Mouse (Mus musculus) erythroblast, adult 5-6 weeks (primary cell): Measurements from ENCODE around the gene Creb5. TPM values are rescaled to one million over a fixed set of nuclear protein-coding genes. Genes with fewer than 3 reads are reported as not detected.

ENCODE experiments used
- ATAC-seq: replicated peaks from 2 replicates; pipeline ENCODE4 v1.8.0; 2016; ENCODE audit warnings: moderate number of reproducible peaks, mild to moderate bottlenecking, moderate TSS enrichment, inconsistent platforms; ENCODE audit not compliant: poor library complexity, low FRiP score, severe bottlenecking
- total RNA-seq, 2 experiments: library from RNA; stranded (forward) in 1 of 2; stranded (reverse) in 1 of 2; fragments of 150-400 nt in 1 of 2; fragments of 200-764, 138-1000 nt in 1 of 2; gene quantifications; 2 replicates each; pipeline versions ENCODE4 v1.2.3 to v1.2.4; 2015 to 2017; ENCODE audit warnings: low replicate concordance in 2 of 2

The Creb5 gene
- total RNA-seq, 2 experiments from 2014 or later: not detected

- no peak for ATAC-seq
These were observed 288.1 kb downstream of the Creb5 start for GRCm38 (mm10) chr6:53575191-53575590.

GRCm38 (mm10) chr6:53575836-53576235 lies 288.8 kb downstream of the Creb5 start:
- ATAC-seq: no peak

GRCm38 (mm10) chr6:53576841-53577240 lies 289.8 kb downstream of the Creb5 start:
- no peak for ATAC-seq

GRCm38 (mm10) chr6:53577776-53578175 lies 290.7 kb downstream of the Creb5 start:
- ATAC-seq: no peak

- ATAC-seq: no peak
These were observed 293.3 kb downstream of the Creb5 start for GRCm38 (mm10) chr6:53580346-53580745.

GRCm38 (mm10) chr6:53583234-53583875 lies 296.3 kb downstream of the Creb5 start:
- ATAC-seq: no peak

- no peak for ATAC-seq
These were observed 297.8 kb downstream of the Creb5 start for GRCm38 (mm10) chr6:53584718-53585405.

- no peak for ATAC-seq
These were observed 302.7 kb downstream of the Creb5 start for GRCm38 (mm10) chr6:53589746-53590145.

GRCm38 (mm10) chr6:53592230-53592629 lies 305.2 kb downstream of the Creb5 start:
- ATAC-seq: no peak

- ATAC-seq: no peak
These were observed 306.5 kb downstream of the Creb5 start for GRCm38 (mm10) chr6:53593603-53594002.

GRCm38 (mm10) chr6:53594316-53594715 lies 307.2 kb downstream of the Creb5 start:
- ATAC-seq: no peak

- no peak for ATAC-seq
These were observed 309.3 kb downstream of the Creb5 start for GRCm38 (mm10) chr6:53596402-53596801.

GRCm38 (mm10) chr6:53603041-53603440 lies 316.0 kb downstream of the Creb5 start:
- no peak for ATAC-seq

- ATAC-seq: no peak
These were observed 316.6 kb downstream of the Creb5 start for GRCm38 (mm10) chr6:53603695-53604094.

- no peak for ATAC-seq
These were observed 317.3 kb downstream of the Creb5 start for GRCm38 (mm10) chr6:53604386-53604785.

GRCm38 (mm10) chr6:53605184-53605583 lies 318.1 kb downstream of the Creb5 start:
- no peak for ATAC-seq

- ATAC-seq: no peak
These were observed 324.4 kb downstream of the Creb5 start for GRCm38 (mm10) chr6:53611451-53611945.

- no peak for ATAC-seq
These were observed 325.6 kb downstream of the Creb5 start for GRCm38 (mm10) chr6:53612681-53613080.

GRCm38 (mm10) chr6:53615440-53616211 lies 328.6 kb downstream of the Creb5 start:
- ATAC-seq: no peak

- ATAC-seq: no peak
These were observed 331.1 kb downstream of the Creb5 start for GRCm38 (mm10) chr6:53618164-53618563.

- no peak for ATAC-seq
These were observed 332.6 kb downstream of the Creb5 start for GRCm38 (mm10) chr6:53619676-53620075.
